Comparison of ENCODE assay signal across 9 mouse cellular contexts in genomic region chr2:155613953-155614352, GRCm38 (mm10). TPM values are rescaled to one million over a fixed set of nuclear protein-coding genes. Genes with fewer than 3 reads are reported as not detected.
DNase-seq lines count a peak whose midpoint lies in the region; ATAC-seq and TF ChIP-seq lines count a peak whose summit lies in the region.
"Had no signal": no experiment of that assay in that cellular context is flagged by ENCODE, and none has a peak within 500 bp of the region (broad histone marks: within the 10 kb centered on the region; RNA-seq: fewer than 3 reads in every experiment).

No protein-coding gene starts in this region.

- H3K27me3 ChIP-seq in forebrain, embryonic 10.5 days (ENCODE audit: poor library complexity, severe bottlenecking), result peaks cover 31% of the 10 kb centered on the region
- no peaks in the 10 kb centered on the region for H3K27me3 ChIP-seq in forebrain, postnatal 0 days (ENCODE audit: insufficient read depth, low read length)
- H3K27me3 ChIP-seq in lung, postnatal 0 days (replicated peaks; ENCODE audit: insufficient read depth, low read length), result no peaks in the 10 kb centered on the region
- no peaks in the 10 kb centered on the region for H3K27me3 ChIP-seq in liver, embryonic 12.5 days (replicated peaks)
- H3K27me3 ChIP-seq in stomach, postnatal 0 days (ENCODE audit: control insufficient read depth, insufficient read depth, low read length), result no peaks in the 10 kb centered on the region

- no peak for ATAC-seq in forebrain, postnatal 0 days
- no peak for ATAC-seq in lung, postnatal 0 days
- ATAC-seq in liver, embryonic 12.5 days, result peak; percentile 80
- no peak for ATAC-seq in stomach, postnatal 0 days (ENCODE audit: low FRiP score, low TSS enrichment)

- no peak overlapping the region for H3K9ac ChIP-seq in forebrain, postnatal 0 days
- H3K9ac ChIP-seq in lung, postnatal 0 days (replicated peaks; ENCODE audit: low read depth), result no peak overlapping the region
- peak overlapping the region; percentile 80 for H3K9ac ChIP-seq in liver, embryonic 12.5 days
- H3K9ac ChIP-seq in stomach, postnatal 0 days (ENCODE audit: low read length), result no peak overlapping the region

- no peak overlapping the region for H3K4me2 ChIP-seq in forebrain, postnatal 0 days (ENCODE audit: low read depth)
- peak overlapping the region; percentile 48; the same call in 1 of the 2 replicates for H3K4me2 ChIP-seq in lung, postnatal 0 days (replicated peaks; ENCODE audit: low read depth, low read length)
- H3K4me2 ChIP-seq in liver, embryonic 12.5 days, result peak overlapping the region; percentile 79
- peak overlapping the region; percentile 53; the same call in 1 of the 2 replicates for H3K4me2 ChIP-seq in stomach, postnatal 0 days (replicated peaks; ENCODE audit: low read depth)

- peak overlapping the region; percentile 49; the same call in 1 of the 2 replicates for H3K4me3 ChIP-seq in forebrain, embryonic 10.5 days
- no peak overlapping the region; the same call in 1 of the 2 replicates for H3K4me3 ChIP-seq in forebrain, postnatal 0 days (ENCODE audit: low read depth, low read length)
- H3K4me3 ChIP-seq in lung, postnatal 0 days (ENCODE audit: low read depth, low read length), result no peak overlapping the region
- H3K4me3 ChIP-seq in liver, embryonic 12.5 days, result peak overlapping the region; percentile 65
- no peak overlapping the region for H3K4me3 ChIP-seq in stomach, postnatal 0 days (ENCODE audit: low read depth, low read length)

- no peak for TF ChIP-seq CTCF in forebrain, postnatal 0 days (IDR thresholded peaks at IDR 0.05; ENCODE audit: low read depth)
- TF ChIP-seq CTCF in lung, postnatal 0 days (IDR thresholded peaks at IDR 0.05), result no peak
- no peak for TF ChIP-seq CTCF in stomach, postnatal 0 days (IDR thresholded peaks at IDR 0.05; ENCODE audit: low read depth)

- H3K36me3 ChIP-seq in forebrain, embryonic 10.5 days (replicated peaks), result no peaks in the 10 kb centered on the region
- H3K36me3 ChIP-seq in forebrain, postnatal 0 days (ENCODE audit: insufficient read depth), result no peaks in the 10 kb centered on the region
- H3K36me3 ChIP-seq in lung, postnatal 0 days (ENCODE audit: insufficient read depth, low read length), result no peaks in the 10 kb centered on the region
- H3K36me3 ChIP-seq in liver, embryonic 12.5 days, result no peaks in the 10 kb centered on the region
- no peaks in the 10 kb centered on the region for H3K36me3 ChIP-seq in stomach, postnatal 0 days (ENCODE audit: control insufficient read depth, insufficient read depth, low read length)

- no peak for TF ChIP-seq EP300 in lung, postnatal 0 days (IDR thresholded peaks at IDR 0.05)
- no peak for TF ChIP-seq EP300 in stomach, postnatal 0 days (optimal IDR thresholded peaks at IDR 0.05)

- no peaks in the 10 kb centered on the region for H3K9me3 ChIP-seq in forebrain, embryonic 10.5 days
- H3K9me3 ChIP-seq in forebrain, postnatal 0 days (ENCODE audit: low read length), result no peaks in the 10 kb centered on the region
- H3K9me3 ChIP-seq in lung, postnatal 0 days (ENCODE audit: low read length), result no peaks in the 10 kb centered on the region
- no peaks in the 10 kb centered on the region for H3K9me3 ChIP-seq in liver, embryonic 12.5 days (replicated peaks)
- no peaks in the 10 kb centered on the region for H3K9me3 ChIP-seq in stomach, postnatal 0 days (ENCODE audit: control insufficient read depth, low read length)

- peak overlapping the region; percentile 51; the same call in 1 of the 2 replicates for H3K27ac ChIP-seq in forebrain, embryonic 10.5 days
- H3K27ac ChIP-seq in forebrain, postnatal 0 days (ENCODE audit: low read depth, low read length), result no peak overlapping the region
- H3K27ac ChIP-seq in lung, postnatal 0 days (ENCODE audit: low read length), result no peak overlapping the region
- H3K27ac ChIP-seq in liver, embryonic 12.5 days, result peak overlapping the region; percentile 95
- H3K27ac ChIP-seq in stomach, postnatal 0 days (replicated peaks), result no peak overlapping the region

- H3K4me1 ChIP-seq in forebrain, embryonic 10.5 days, result peaks cover 23% of the 10 kb centered on the region
- H3K4me1 ChIP-seq in forebrain, postnatal 0 days (ENCODE audit: insufficient read depth), result no peaks in the 10 kb centered on the region
- peaks cover 3% of the 10 kb centered on the region; the same call in 1 of the 2 replicates for H3K4me1 ChIP-seq in lung, postnatal 0 days (ENCODE audit: insufficient read depth, low read depth, low read length)
- H3K4me1 ChIP-seq in liver, embryonic 12.5 days, result peaks cover 83% of the 10 kb centered on the region
- peaks cover 3% of the 10 kb centered on the region for H3K4me1 ChIP-seq in stomach, postnatal 0 days (replicated peaks; ENCODE audit: control insufficient read depth, insufficient read depth)

- WGBS in forebrain, embryonic 10.5 days, result 71% methylated on average over 8 of the region's 8 CpGs
- 71% methylated on average over 8 of the region's 8 CpGs for WGBS in forebrain, postnatal 0 days
- 55% methylated on average over 8 of the region's 8 CpGs for WGBS in lung, postnatal 0 days
- 24% methylated on average over 8 of the region's 8 CpGs for WGBS in liver, embryonic 12.5 days (ENCODE audit: insufficient replicate concordance)
- 68% methylated on average over 8 of the region's 8 CpGs for WGBS in stomach, postnatal 0 days

- DNase-seq in forebrain, embryonic 10.5 days (ENCODE audit: extremely low spot score, low spot score), result no peak
- DNase-seq in forebrain, postnatal 0 days, result no peak
- DNase-seq in lung, postnatal 0 days (ENCODE audit: low spot score), result no peak
- no peak for DNase-seq in lung, postnatal 36 days
- DNase-seq in stomach, postnatal 0 days (ENCODE audit: low spot score), result no peak
- DNase-seq in adrenal gland, adult (ENCODE audit: inconsistent age in 2 of 2, low spot score in 1 of 2), result no peak
- DNase-seq in layer of hippocampus, adult 8-10 months (ENCODE audit: low spot score in 2 of 2), result no peak

RNA-seq across cellular contexts. Expression of gene Myh7b, which starts 2.9 kb away (rescaled TPM):
- 0.67 and 0.73 TPM in 2 replicates for polyA plus RNA-seq in forebrain, embryonic 10.5 days (2016; fragmentation: Nextera tagmentation; extraction: Ambion mirVana)
- 0.29 and 1.0 TPM in 2 replicates for total RNA-seq in forebrain, postnatal 0 days (2014; rRNA removed)
- 1.3 and 2.0 TPM in 2 replicates for polyA plus RNA-seq in forebrain, postnatal 0 days (2015; fragmentation: Nextera tagmentation; extraction: Ambion mirVana)
- 0.38 and 0.54 TPM in 2 replicates for polyA plus RNA-seq in lung, postnatal 0 days (2015; fragmentation: Nextera tagmentation; extraction: Ambion mirVana)
- 6.0 TPM in 2 replicates for polyA plus RNA-seq in liver, embryonic 12.5 days (2016; fragmentation: Nextera tagmentation; extraction: Ambion mirVana)
- 0.05 and 0.15 TPM in 2 replicates for polyA plus RNA-seq in stomach, postnatal 0 days (2015; fragmentation: Nextera tagmentation; extraction: Ambion mirVana)
- total RNA-seq in layer of hippocampus, adult 8-10 months (2022), result 1 to 10 TPM; 2.6 to 6.0 (median 4.5) TPM
- total RNA-seq: common myeloid progenitor, adult 5-6 weeks had no signal

RNA-seq across cellular contexts. Expression of gene Gss, which starts 21.3 kb away (rescaled TPM):
- 22.6 and 24.2 TPM in 2 replicates for polyA plus RNA-seq in forebrain, embryonic 10.5 days (2016; fragmentation: Nextera tagmentation; extraction: Ambion mirVana)
- 10.0 and 11.9 TPM in 2 replicates for total RNA-seq in forebrain, postnatal 0 days (2014; rRNA removed)
- 10.1 and 11.9 TPM in 2 replicates for polyA plus RNA-seq in forebrain, postnatal 0 days (2015; fragmentation: Nextera tagmentation; extraction: Ambion mirVana)
- polyA plus RNA-seq in lung, postnatal 0 days (2015; fragmentation: Nextera tagmentation; extraction: Ambion mirVana), result 37.1 and 39.4 TPM in 2 replicates
- polyA plus RNA-seq in liver, embryonic 12.5 days (2016; fragmentation: Nextera tagmentation; extraction: Ambion mirVana), result 64.0 and 64.1 TPM in 2 replicates
- polyA plus RNA-seq in stomach, postnatal 0 days (2015; fragmentation: Nextera tagmentation; extraction: Ambion mirVana), result 47.9 and 54.2 TPM in 2 replicates
- 10 to 100 TPM; 21.4 to 26.8 (median 22.2) TPM for total RNA-seq in layer of hippocampus, adult 8-10 months (2022)

Comparison
In these comparisons a context has a peak if more than half of its experiments do, and no peak if none do; other contexts are left out.
1. H3K27ac ChIP-seq: peak in forebrain, embryonic 10.5 days (single experiment) and liver, embryonic 12.5 days (single experiment); none in forebrain, postnatal 0 days (single experiment), lung, postnatal 0 days (single experiment) and stomach, postnatal 0 days (single experiment).
2. H3K4me3 ChIP-seq: peak in forebrain, embryonic 10.5 days (single experiment) and liver, embryonic 12.5 days (single experiment); none in forebrain, postnatal 0 days (single experiment), lung, postnatal 0 days (single experiment) and stomach, postnatal 0 days (single experiment).